Mouse (Mus musculus) E14TG2a.4 (cell line): ENCODE results near the gene Lrrc74b.

Source experiments
- CTCF ChIP-seq: conservative IDR thresholded peaks from 2 replicates; pipeline ENCODE4 v1.5.1; 2014; ENCODE audit warnings: low read length
- NANOG ChIP-seq: IDR thresholded peaks from 2 replicates; pipeline ENCODE4 v1.6.1; 2014; ENCODE audit warnings: borderline replicate concordance, low read length, mixed read lengths
- POU5F1 ChIP-seq: IDR thresholded peaks from 2 replicates; pipeline ENCODE4 v1.6.1; 2014; ENCODE audit warnings: low read length, borderline replicate concordance

DNA sequence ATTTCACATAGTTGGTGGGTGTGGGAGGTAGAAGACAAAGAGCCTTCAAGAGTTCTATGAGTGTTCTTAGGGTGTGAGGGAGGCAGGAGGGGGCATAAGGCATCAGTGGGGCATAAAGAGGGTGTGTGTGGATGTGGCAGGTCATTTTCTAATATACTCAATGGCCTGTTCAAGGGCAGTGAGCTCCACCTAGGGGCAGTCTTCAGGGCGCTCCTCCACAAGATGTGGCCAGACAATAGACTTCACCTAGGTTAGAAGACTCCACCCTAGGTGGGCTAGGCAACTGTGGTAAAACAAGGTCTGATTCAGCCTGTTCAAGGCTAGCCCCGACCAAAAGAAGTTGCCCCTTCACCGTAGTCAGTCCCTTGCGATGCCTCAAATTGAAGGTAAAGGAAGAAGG is 28.8 kb downstream of the Lrrc74b start:
- TF ChIP-seq CTCF = 0 out of 2 replicates have a peak, but pooled peaks have one; percentile 7
- TF ChIP-seq NANOG = no peak
- no peak for TF ChIP-seq POU5F1
